Mouse (Mus musculus) liver, postnatal 0 days (tissue): ENCODE measurements around the gene Zfp709.

ENCODE experiments used
- CTCF ChIP-seq: sonication (generic); IDR thresholded peaks from 2 replicates; pipeline ENCODE4 v1.5.1; 2016; ENCODE audit warnings: antibody characterized with exemption, low read depth
- EP300 ChIP-seq: IDR thresholded peaks from 2 replicates; pipeline ENCODE4 v1.6.1; 2016; ENCODE audit warnings: antibody characterized with exemption, low read depth, mild to moderate bottlenecking

DNA sequence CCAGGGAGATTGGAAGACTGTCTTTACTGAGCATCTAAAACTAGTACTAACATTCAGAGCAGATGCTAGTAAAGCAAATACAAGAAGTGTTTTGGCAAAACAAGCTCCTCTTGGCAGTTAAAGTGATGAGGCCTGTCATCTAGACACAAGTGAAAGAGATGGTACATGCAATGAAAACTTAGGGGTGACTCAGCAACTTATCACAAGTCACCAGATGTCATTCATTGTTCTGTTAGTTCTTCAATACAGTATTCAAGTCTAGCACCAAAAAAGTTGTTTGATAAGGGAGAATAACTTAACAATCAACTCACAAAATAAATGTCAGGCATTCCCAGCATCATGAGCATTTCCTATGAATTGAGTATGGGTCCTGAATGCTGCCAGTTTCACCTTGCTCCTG is 46.0 kb downstream of the Zfp709 start:
- TF ChIP-seq CTCF (no peak), EP300 (peak; percentile 39; the same call in 1 of the 2 replicates)
